Mouse (Mus musculus) macrophage (primary cell): ENCODE data around the gene Vmn1r84. TPM values are rescaled to one million over a fixed set of nuclear protein-coding genes. Genes with fewer than 3 reads are reported as not detected.

Experiments
- H3K27ac ChIP-seq: fragments of 350-480 bp; formaldehyde crosslinking; 2 replicates; pipeline ENCODE4 v1.9.0; 2021
- H3K36me3 ChIP-seq: fragments of 350-480 bp; formaldehyde crosslinking; 2 replicates; pipeline ENCODE4 v1.9.0; 2021; ENCODE audit errors: inconsistent target
- H3K4me3 ChIP-seq: fragments of 350-480 bp; formaldehyde crosslinking; 2 replicates; pipeline ENCODE4 v1.9.0; 2021; ENCODE audit errors: inconsistent target
- H3K79me2 ChIP-seq: fragments of 350-480 bp; formaldehyde crosslinking; 2 replicates; pipeline ENCODE4 v1.9.0; 2021; ENCODE audit errors: inconsistent target
- WGBS: methylation state at CpG from one replicate; pipeline ENCODE4 v1.1.7; 2026; ENCODE audit warnings: inconsistent platforms; ENCODE audit not compliant: missing documents; 5-methylcytosine and 5-hydroxymethylcytosine counted together
- polyA plus RNA-seq: library from polyadenylated mRNA; stranded (reverse); fragments of 250-400 nt; gene quantifications from 3 replicates; pipeline ENCODE4 v1.2.4, GENCODE M21; 2018; ENCODE audit warnings: inconsistent platforms
- total RNA-seq, 78 experiments: library from RNA; depleted of rRNA; stranded (reverse); fragments of 250-400 nt; gene quantifications; 1 replicate in 9 of 78; 2 replicates in 24 of 78; 3 replicates in 43 of 78; 4 replicates in 2 of 78; pipeline ENCODE4 v1.2.4; 2018; ENCODE audit warnings: inconsistent platforms in 56 of 78

The Vmn1r84 gene
- total RNA-seq (2018; cell fraction: chromatin; rRNA removed), result not detected
- not detected for total RNA-seq (2018; cell fraction: cytosol; rRNA removed)
- total RNA-seq (2018; cell fraction: nucleus; rRNA removed), result not detected
- polyA plus RNA-seq, result not detected in 3 replicates

GRCm38 (mm10) chr7:12369173-12369572, at the start of gene Vmn1r84:
Vmn1r84 (minus strand) TSS chr7:12369273.
- no peaks in the 10 kb centered on the region for H3K79me2 ChIP-seq
- no peak within 1 kb of the TSS for H3K27ac ChIP-seq
- no peak within 1 kb of the TSS for H3K4me3 ChIP-seq
- no peaks in the 10 kb centered on the region for H3K36me3 ChIP-seq
- WGBS, result 56% methylated on average over 1 of the region's 1 CpGs

GRCm38 (mm10) chr7:12329381-12329780, 39.7 kb downstream of the Vmn1r84 start, which contains the start of gene Vmn1r83:
Vmn1r83 (minus strand) TSS chr7:12329481.
- no peak within 1 kb of the TSS for H3K27ac ChIP-seq
- whole genome bisulfite sequencing, result 81% methylated on average over 2 of the region's 2 CpGs

More at GRCm38 (mm10) chr7:12329381-12329780, 39.7 kb downstream of the Vmn1r84 start, which contains the start of gene Vmn1r83:
- Histone ChIP-seq H3K36me3 (no peaks in the 10 kb centered on the region), H3K79me2 (no peaks in the 10 kb centered on the region), H3K4me3 (no peak within 1 kb of the TSS)

Other genes starting within 250 kb of the Vmn1r84 start
- not detected in 3 replicates for gene Vmn1r78, start 219.0 kb downstream of the Vmn1r84 start, polyA plus RNA-seq
- not detected in 3 replicates for gene Vmn1r79, start 198.0 kb downstream of the Vmn1r84 start, polyA plus RNA-seq
- gene Vmn1r80, start 180.0 kb downstream of the Vmn1r84 start, polyA plus RNA-seq, result not detected in 3 replicates
- gene Vmn1r81, start 101.0 kb downstream of the Vmn1r84 start, polyA plus RNA-seq, result not detected in 3 replicates
- not detected in 3 replicates for gene Vmn1r82, start 68.8 kb downstream of the Vmn1r84 start, polyA plus RNA-seq
- gene Vmn1r83, start 39.8 kb downstream of the Vmn1r84 start, polyA plus RNA-seq, result not detected in 3 replicates
- gene Zfp551, start 53.5 kb upstream of the Vmn1r84 start, polyA plus RNA-seq, result 0.42 to 0.87 TPM (median 0.72 TPM) in 3 replicates
- 2.6 to 4.4 TPM (median 4.3 TPM) in 3 replicates for gene Zfp606, start 109.0 kb upstream of the Vmn1r84 start, polyA plus RNA-seq
- gene 2900092C05Rik, start 143.2 kb upstream of the Vmn1r84 start, polyA plus RNA-seq, result not detected in 3 replicates
- gene Vmn2r53, start 239.5 kb upstream of the Vmn1r84 start, polyA plus RNA-seq, result not detected in 3 replicates